Mouse (Mus musculus) monocyte, adult 5-6 weeks (primary cell): ENCODE data around the gene Cenpp. TPM values are rescaled to one million over a fixed set of nuclear protein-coding genes. Genes with fewer than 3 reads are reported as not detected.

Source experiments
- ATAC-seq: fragments of 153-309, 156-312 bp; replicated peaks from 2 replicates; pipeline ENCODE4 v1.8.0; 2017; ENCODE audit warnings: mild to moderate bottlenecking; ENCODE audit not compliant: low TSS enrichment, insufficient number of reproducible peaks, severe bottlenecking, poor library complexity, low FRiP score
- total RNA-seq: library from RNA; stranded (forward); fragments of 200-1000, 200-491, 200-594 nt; gene quantifications from 3 replicates; pipeline ENCODE4 v1.2.3, GENCODE M21; 2017

The Cenpp gene
- total RNA-seq, 1 experiment from 2014 or later = 4.6 TPM

DNA sequence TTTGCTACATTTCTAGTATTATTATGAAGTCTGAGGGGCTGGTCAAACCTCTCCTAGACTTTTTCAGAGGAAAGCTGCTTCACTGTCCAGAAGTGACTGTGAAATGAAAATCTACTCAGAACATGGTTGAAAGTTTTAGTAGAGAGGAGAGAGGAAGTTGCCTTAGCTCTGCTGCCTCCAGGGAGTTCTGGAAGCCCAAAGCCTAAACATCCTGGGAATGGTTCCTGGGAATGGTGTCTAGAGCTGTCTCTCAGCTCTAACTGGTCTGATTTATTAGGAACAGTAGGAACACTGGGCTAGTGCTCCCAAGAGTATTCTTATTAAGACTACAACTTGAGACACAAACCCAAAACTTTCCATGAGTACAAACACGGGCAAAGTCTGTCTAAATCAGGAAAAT is 106.1 kb downstream of the Cenpp start:
- no peak for ATAC-seq

DNA sequence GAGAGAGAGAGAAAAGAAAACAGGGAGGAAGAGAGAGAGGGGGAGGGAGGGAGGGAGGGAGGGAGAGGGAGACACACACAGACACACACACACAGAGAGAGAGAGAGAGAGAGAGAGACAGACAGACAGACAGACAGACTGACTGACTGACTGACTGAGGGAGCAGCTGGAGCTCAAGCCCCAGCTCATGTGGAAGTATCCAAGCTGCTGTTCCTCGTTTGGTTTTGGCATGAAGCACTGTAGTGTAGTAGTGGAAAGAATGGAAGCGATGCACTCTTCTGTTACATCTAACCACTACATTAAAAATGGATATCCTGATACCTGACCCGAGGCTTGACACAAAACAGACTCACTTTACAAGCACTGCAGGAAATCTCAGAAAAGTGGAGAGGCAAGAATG is 106.9 kb downstream of the Cenpp start:
- no peak for ATAC-seq

DNA sequence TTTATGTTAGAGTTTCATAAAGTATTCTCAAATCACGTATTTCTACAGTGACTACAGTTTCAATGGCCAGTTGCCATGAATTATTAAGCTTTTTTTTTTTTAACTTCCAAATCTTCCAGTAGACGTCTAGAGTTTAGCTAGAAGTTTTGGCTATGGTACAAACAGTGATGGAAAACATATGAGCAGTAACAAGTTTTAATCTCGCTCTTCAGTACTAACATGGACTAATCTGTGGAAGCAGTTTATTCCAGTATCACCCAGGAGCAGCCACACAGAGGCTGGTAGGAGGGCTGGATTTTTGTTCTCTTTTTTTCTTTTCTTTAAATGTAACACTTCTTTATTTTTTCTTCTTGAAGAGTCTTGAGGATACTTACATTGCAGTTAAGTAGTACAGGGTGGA is 108.3 kb downstream of the Cenpp start, which contains the start of gene Aspn:
Gene Aspn, plus strand, starts transcription at position 165 of the 400 bp plus-strand sequence.
- ATAC-seq = no peak

DNA sequence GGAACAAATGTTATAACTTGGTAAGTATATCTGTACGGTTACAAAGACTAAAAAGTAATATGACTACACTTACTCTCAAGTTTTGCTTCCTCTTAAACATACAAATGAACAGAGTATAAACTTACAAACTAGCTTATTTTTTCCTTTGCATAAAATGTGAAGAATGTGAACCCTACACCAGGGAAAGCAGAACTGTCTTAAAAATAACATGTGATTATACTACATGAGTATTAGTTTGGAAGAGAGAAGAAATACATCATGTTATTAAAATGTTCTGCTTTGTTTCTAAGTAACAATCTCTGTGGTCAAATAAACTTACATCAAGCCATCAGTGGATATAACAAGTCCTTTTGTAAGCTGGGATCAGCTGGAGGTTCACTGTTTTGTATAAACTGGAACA is 113.9 kb downstream of the Cenpp start:
- ATAC-seq = no peak

DNA sequence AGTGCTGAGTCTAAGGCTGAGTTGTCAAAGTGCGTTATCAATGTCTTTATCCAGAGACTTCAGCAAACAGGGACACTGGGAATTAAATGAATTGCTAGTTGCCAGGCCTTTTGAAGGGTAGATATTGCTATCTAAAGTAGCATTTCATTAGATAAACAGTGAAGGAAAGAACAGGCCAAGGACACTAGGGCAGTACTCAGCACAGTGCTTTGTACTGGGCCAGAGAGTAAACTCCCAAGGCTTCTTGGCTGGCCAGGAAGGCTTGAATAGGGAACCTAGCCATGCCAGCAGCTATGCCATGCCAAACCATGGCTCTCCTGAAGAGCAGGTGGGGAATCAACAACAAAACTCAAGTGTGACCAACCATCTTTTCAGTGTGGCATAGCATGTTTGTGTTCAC is 115.6 kb downstream of the Cenpp start:
- no peak for ATAC-seq

DNA sequence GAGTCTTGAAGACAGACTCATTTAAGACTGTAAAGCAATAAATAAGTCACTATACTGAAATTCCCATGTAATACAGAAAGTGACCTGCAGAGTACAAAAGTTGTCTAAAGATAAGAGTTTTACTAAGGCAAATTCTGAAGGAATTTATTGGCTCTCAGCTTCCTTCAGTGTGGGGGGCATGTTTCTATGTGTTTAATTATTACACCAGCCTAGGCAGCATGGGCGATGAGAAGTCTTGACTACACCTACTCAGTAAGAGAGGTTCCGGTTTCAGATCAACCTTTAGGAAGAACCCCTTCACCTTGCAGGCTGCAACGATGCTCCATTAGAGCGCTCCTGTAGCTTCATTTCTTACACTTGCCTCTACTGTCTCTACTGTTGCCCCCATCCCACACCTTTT is 121.9 kb downstream of the Cenpp start:
- ATAC-seq = no peak

DNA sequence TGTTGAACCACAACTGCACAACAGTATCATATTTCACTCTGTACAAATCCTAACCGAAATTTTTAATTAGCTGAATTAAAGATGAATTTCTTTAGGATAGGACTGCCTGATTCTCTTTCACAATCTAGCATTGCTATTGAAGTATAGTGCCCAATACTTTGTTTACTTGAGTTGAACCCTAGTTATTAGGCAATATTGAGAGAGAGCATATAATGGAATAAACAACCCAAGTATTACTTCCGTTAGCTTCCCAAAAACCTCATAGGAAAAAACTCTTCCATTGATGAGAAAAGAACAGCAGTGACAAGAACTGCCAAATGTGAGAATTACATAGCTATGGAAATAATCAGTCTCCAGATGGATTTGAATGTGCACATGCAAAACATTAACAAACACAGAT is 126.3 kb downstream of the Cenpp start:
- no peak for ATAC-seq

DNA sequence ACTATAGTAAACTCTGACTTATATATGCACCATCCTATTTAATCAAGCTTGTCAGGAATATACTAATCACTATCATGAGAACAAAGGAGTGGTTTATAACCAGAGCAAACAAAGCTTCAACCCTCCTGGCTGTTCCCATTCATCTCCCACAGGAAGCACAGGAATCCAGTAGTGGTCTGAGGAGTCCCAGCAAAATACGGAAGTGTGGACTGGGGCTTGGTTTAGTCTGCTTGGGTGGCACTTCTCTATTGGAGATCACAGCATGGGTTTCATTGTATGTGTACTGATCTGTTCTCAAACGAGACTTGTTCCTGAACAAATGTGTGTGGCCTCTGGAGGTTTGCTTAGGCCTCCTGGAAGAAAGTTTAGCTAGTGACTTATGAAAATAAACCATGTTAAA is 133.8 kb downstream of the Cenpp start:
- no peak for ATAC-seq

DNA sequence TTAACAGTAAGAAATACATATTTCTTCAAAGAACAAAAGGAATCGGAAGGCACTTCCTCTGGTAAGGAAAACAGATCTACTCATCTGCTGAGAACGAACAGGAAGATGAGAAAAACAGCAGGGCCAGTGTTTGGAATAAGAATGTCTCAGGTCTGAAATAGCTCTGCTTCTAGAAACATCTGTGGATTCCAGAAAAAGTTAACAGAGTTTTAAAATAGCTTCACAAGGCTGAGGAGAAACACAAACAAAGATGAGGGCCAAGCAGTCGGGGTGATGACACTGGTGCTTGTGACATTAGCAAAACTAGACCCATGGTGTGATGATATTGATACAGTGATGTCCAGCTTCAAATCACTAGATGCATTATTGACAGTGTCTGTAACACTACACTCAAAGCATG is 145.4 kb downstream of the Cenpp start:
- ATAC-seq = no peak

DNA sequence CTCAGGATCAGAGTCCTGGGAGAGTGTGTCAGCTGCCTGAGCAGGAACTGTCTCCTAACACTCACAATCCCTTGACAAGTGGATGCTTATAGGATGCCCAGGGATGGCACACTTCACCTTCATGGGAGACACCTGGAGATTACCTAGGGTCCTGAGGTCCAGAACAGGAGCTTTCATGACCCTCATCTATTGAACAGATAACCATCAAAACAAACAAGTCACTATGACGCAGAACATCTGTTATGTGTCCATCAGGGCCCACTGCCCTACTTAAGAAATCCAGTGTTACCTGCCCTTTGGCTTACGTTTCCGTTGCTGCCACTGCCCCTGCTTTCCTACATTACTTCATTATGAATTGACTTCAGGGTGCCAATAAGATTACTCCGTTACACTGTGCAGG is 146.8 kb downstream of the Cenpp start:
- no peak for ATAC-seq

DNA sequence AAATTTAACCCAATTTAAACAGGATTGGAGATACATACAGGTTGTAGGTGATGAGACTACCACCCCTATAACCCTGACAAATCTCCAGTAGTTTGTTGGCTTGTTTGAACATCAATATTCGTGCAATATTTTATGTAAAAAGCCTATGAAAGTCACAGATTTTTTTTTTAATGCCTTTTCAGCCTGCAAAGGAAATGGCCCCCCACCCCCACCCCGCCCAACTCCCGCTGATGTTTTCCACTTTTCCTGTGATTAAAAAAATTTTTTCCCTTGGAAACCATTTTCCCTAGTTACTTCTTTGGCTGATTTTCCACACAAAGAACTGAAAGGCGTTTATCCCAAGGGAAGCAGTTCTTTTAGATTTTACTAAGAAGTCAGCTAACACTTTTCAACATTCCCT is 148.1 kb downstream of the Cenpp start, which contains the start of gene Ecm2:
Gene Ecm2, plus strand, starts transcription at position 301 of the 400 bp plus-strand sequence.
- no peak for ATAC-seq

DNA sequence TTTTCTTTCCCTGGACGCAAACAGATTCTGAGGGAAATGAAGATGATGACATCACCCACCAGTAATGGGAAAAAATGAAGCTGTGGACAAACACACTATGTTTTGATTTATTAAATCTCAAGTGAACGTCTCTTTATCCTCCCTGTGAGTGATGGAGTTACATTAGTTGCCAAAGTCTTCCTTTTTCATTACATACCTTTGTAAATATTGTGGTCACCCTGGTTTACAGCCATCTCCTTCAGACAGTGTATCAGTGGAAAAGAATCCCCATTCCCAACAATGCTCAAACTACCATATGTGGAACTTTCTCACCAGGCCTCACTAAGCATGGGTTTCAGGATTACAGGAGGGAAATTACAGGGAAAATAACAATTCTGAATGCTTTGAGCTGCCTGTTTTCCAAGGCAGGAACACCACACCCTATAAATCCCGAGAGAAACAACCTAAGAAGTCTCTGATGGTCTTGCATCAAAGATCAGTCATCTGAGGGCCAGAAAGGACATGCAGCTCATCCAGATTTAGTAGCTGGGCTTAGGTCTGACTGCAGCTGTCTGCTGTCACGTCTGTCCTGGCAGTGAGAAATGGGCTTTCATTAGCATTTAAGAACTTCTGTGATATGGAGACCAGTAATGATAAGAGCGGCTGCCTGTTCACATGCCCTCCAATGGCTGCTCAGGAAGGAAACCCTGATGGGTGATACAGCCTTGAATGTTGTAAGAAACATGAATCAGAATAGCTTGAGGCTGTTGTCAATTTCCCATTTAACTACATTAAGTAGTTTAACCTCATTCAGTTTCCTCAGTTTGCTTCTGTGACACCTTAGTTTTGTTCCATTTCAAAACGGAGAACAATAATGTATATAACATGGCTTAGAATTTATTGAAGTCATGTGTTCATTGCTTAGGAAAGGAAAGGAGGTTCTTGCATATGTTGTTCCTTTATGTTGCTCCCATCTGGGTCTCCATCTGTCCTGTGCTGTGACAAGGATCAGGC is 159.9 kb downstream of the Cenpp start, which contains the start of gene Tes3-ps:
Gene Tes3-ps, plus strand, starts transcription at position 943 of the 993 bp plus-strand sequence.
- no peak for ATAC-seq

DNA sequence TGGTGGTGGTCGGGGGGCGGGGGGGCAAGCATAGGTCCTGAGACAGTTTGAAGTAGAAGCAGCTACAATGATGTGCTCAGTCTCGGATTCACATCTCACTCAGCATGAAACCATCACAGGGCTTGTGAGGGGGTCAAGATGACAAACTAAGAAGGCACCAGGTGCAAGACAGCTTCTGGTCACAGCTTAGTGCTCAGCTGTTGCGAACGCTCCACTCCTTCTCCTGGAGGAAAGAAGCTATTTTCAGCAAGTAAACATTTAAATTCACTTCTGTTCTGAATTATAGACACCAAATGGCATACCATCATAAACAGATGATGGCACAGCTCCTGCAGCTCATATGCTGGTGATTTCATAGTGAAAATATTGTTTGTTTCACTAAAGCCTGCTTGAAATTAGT is 167.2 kb downstream of the Cenpp start:
- no peak for ATAC-seq

DNA sequence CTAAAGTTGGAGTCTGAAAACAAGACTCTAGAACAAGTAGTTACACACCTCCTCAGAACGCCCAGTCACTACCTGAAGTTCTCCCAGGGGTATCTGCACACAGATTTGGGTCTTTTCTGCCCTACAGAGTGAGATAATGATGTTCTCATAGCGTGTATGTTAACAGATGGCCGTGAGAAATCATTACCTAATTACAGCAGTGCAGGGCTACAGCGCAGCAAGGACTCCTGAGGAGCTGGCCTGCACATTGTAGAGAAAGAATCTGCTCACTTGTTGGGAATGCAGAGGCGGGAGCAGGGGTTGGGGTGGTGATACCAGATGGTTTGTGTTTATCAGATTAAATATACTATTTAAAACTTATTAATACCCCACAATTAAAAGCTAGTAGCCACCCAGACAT is 172.0 kb downstream of the Cenpp start:
- no peak for ATAC-seq

DNA sequence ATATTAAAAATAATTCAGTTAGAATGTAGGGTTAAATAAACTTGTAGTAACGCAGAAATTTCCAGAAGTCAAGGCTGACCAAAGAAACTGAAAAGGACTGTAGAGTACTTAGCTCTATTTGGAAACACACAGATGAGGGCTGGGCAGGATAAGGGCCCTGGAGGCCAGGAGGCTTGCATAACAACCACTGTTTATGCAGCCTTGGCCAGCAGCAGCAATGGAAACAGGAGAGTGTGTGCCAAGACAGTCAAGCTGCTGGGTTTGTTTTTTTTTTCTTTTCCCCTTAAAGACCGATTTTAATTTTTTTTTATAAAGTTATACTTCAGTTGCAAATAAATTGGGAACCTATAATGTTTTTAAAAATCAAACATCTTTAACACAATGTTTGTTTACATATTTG is 172.5 kb downstream of the Cenpp start:
- no peak for ATAC-seq

DNA sequence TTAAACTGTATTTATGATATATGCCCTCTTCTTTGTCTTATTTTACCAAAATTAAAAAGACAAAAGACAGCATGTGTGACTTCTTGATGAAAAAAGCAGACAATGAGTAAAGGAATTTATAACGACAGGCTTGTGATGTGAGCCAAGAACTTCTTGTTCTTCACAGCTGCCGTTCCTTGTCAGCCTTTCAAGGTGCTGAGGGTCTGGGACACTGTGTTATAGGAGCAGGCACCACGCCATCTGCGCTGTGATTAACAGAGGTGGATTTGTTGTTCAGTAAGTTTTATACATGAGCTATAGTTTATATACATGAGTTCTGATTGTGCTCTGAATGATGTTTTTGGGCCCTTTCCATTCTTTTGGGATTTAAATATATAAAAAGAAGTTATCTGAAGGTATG is 173.2 kb downstream of the Cenpp start:
- ATAC-seq = no peak

DNA sequence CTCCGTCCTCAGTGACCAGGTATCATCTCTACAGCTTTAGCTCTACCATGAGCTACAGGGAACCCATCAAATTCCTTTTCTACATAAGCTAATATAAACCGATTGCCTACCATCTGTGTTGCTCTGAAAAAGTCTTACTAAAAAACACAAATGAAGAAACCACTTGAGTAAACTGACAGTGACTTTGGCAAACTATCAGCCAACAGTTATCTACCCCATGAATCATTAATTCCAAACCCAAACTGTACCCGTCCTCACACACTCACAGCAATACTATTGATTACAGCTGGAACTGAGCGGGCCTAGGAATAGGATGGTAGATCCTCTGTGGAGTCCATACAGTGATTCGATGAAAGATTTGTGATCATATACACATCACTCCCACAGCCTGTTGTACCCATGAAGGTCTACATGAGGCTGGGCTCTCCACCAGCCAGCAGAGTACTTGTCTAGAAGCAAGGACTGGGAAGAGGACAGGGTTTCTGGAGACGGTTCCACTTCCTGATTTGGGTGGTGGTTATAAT is 173.7 kb downstream of the Cenpp start:
- no peak for ATAC-seq

DNA sequence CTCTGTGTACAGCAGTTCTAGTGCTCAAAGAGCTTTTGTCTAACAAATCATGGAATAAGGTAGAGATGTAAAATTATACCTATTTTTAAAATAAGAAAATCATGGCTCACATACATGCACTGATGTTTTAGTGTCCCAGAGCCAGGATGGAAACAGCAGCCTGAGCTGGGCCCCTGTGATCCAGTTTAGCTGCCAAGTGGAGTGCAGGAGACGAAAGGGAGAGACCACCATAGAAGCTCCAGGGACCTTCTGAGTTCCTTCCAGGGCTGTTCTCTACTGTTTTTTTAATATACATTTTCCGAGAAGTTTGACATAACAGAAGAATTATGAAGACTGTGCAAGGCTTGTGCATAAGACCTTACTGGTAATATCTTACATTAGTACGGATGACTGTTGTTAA is 174.7 kb downstream of the Cenpp start:
- ATAC-seq = no peak

DNA sequence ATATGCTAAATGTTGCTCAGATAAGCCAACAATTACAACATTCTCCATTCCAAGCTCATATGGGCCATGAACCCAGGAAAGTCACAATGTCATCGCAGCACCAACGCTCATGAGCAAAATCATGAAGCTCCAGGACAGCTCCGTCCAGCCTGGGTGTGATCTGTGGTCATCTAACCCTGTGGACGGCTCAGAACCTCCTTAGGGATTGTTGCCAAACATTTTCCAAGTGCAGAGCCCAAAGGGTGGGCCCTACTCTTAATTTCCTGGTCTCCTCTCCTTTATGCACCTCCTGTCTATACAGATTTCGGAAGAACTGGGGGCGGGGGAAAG is 179.9 kb downstream of the Cenpp start:
- no peak for ATAC-seq

DNA sequence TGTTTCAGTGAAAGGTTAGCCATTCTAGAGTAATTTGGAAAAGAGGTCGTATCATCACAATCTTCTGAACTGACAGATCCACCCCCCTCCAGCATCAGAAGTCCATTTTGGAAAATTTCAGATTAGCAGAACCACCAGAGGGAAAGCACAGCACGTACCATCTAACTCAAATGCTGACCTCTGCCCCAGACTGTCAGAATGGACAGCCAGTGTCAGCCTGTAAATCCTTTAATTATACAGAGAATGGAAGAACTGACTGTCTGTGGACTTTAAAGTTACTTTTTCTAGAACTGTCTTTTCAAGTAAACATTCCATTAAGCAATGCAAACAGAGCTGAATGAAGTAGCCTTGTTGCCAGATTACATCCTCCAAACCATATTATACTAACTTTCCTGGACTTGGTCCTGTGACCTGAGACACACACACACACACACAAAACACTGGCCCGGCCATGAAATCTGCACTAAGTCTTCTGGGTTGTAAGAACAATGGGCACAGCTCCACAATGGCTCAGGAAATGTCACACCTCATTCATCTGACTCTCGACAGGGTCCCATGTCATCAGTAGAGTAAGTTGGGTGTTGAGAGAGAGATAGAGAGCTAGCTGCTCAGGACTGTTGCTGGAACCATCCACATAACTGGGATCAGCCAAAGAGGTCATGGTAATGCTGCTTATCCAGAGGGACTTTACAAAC is 180.5 kb downstream of the Cenpp start:
- ATAC-seq = no peak
